Mouse (Mus musculus): ENCODE data around the gene Zc3h4.

DNA sequence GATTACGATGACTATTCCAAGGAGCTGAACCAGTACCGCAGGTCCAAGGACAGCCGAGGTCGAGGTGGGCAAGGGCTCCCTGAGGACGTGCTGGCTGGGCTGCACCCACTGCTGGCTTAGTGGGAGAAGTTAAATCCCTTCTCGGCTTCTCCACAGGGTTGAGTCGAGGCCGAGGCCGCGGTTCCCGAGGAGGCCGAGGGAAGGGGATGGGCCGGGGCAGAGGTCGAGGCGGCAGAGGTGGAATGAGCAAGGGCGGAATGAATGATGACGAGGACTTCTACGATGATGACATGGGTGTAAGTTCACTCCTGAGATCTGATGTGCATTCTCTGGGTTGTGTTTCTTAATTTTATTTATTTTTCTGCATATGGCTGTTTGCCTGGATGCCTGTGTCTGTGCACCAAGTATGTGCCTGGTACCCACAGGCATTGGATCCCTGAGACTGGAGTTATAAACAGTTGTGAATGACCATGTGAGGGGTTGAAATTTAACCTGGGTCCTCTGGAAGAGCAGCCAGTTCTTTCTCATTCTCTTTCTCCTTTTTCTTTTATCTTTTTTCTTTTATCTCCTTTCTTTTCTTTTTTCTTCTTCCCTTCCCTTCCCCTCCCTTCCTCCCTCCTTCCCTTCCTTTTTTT is 21.6 kb downstream of the Zc3h4 start:
- TF ChIP-seq POLR2A (IDR thresholded peaks at IDR 0.05; ENCODE audit: control insufficient read depth in 1 of 2, insufficient read depth in 1 of 2, low read depth in 1 of 2, low read length in 2 of 2, poor library complexity in 1 of 2) (no peak), EP300 (IDR thresholded peaks at IDR 0.05; ENCODE audit: low read depth in 1 of 2, low read length in 2 of 2) (no peak)
